In the genomic region with DNA sequence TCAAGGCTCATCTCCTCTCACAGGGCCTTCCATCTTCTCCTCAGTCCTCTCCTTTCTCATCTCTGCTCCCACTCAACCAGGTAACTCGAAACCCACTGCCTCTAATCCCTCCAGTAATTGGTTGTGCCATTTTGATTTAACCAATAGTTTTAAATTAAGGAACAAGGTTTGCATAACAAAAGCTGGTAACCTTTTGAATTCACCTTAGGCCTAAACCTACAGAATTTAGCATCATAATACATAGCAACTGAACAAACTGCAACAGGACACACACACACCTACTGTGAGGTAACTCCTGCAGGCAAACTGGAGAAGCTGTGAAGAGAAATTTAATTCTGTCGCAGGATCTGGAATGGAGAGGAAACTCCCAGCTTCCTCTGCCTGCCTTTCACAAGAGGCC, we compare ENCODE assay signal across 21 mouse cellular contexts.
A peak's percentile ranks its signal among the peaks of the same experiment; 100 is the strongest.
DNase-seq lines count a peak whose midpoint lies in the region; ATAC-seq and TF ChIP-seq lines count a peak whose summit lies in the region.
"Had no signal": no experiment of that assay in that cellular context is flagged by ENCODE, and none has a peak within 500 bp of the region (broad histone marks: within the 10 kb centered on the region; RNA-seq: fewer than 3 reads in every experiment).

No protein-coding gene starts in this region.

- no peaks in the 10 kb centered on the region for H3K9me3 ChIP-seq in midbrain, embryonic 11.5 days (ENCODE audit: control insufficient read depth, low read length)
- no peaks in the 10 kb centered on the region for H3K9me3 ChIP-seq in midbrain, embryonic 16.5 days (replicated peaks; ENCODE audit: control insufficient read depth, low read length, poor library complexity, severe bottlenecking)
- H3K9me3 ChIP-seq in ES-E14 (ENCODE audit: control insufficient read depth, insufficient read depth, low read depth, low read length): no peaks in the 10 kb centered on the region
- H3K9me3 ChIP-seq: embryonic facial prominence, embryonic 10.5 days; embryonic facial prominence, embryonic 12.5 days; forebrain, embryonic 13.5 days; forebrain, embryonic 15.5 days had no signal

- H3K4me3 ChIP-seq in midbrain, embryonic 11.5 days (ENCODE audit: low read depth, low read length): no peak overlapping the region
- H3K4me3 ChIP-seq in midbrain, embryonic 16.5 days (ENCODE audit: low read depth, low read length): no peak overlapping the region
- H3K4me3 ChIP-seq in ES-E14 (ENCODE audit: insufficient read depth in 1 of 2, low read depth in 1 of 2, low read length in 2 of 2, poor library complexity in 1 of 2, severe bottlenecking in 1 of 2): no peak overlapping the region
- H3K4me3 ChIP-seq: embryonic facial prominence, embryonic 10.5 days; embryonic facial prominence, embryonic 12.5 days; forebrain, embryonic 13.5 days; forebrain, embryonic 15.5 days had no signal

- no peak overlapping the region for H3K27ac ChIP-seq in midbrain, embryonic 11.5 days (ENCODE audit: low read depth, low read length)
- H3K27ac ChIP-seq in midbrain, embryonic 16.5 days (ENCODE audit: low read length): no peak overlapping the region
- peak overlapping the region; percentile 57; the same call in 1 of the 2 replicates for H3K27ac ChIP-seq in ES-E14 (ENCODE audit: insufficient read depth, low read depth, low read length, poor library complexity, severe bottlenecking)
- H3K27ac ChIP-seq: embryonic facial prominence, embryonic 10.5 days; embryonic facial prominence, embryonic 12.5 days; forebrain, embryonic 13.5 days; forebrain, embryonic 15.5 days had no signal

- no peaks in the 10 kb centered on the region for H3K27me3 ChIP-seq in midbrain, embryonic 11.5 days (ENCODE audit: control insufficient read depth, insufficient read depth, low read length)
- H3K27me3 ChIP-seq in midbrain, embryonic 16.5 days (ENCODE audit: control insufficient read depth, insufficient read depth, low read depth, low read length): no peaks in the 10 kb centered on the region
- H3K27me3 ChIP-seq: CH12.LX; embryonic facial prominence, embryonic 12.5 days; forebrain, embryonic 13.5 days; forebrain, embryonic 15.5 days had no signal

- WGBS in midbrain, embryonic 11.5 days: 65% methylated on average over 2 of the region's 2 CpGs
- WGBS in midbrain, embryonic 16.5 days: 57% methylated on average over 2 of the region's 2 CpGs

- in situ Hi-C loops in ES-E14 (cut with MboI; ENCODE audit: low sequenced_read_pairs in 2 of 2, unreplicated experiment in 2 of 2): no loop called here

- peak; percentile 28 for DNase-seq in midbrain, embryonic 11.5 days (ENCODE audit: low spot score, missing footprints)
- no peak for DNase-seq in ES-E14 (ENCODE audit: low read depth, low spot score)
- DNase-seq in ZHBTc4 (ENCODE audit: low read depth, low spot score): peak; percentile 73
- DNase-seq in right cerebral cortex, adult 2 months (ENCODE audit: low spot score in 2 of 2): no peak
- DNase-seq: adrenal gland, adult 8-10 months; adrenal gland, postnatal 14 days; adrenal gland, postnatal 36 days; cerebellum, adult 11-12 months; cerebellum, adult 2 months; cerebellum, adult 9-10 months; cerebellum, postnatal 10 days; cerebellum, postnatal 25 days; forebrain, postnatal 0 days had no signal

- no peak overlapping the region for H3K4me2 ChIP-seq in midbrain, embryonic 11.5 days
- H3K4me2 ChIP-seq in midbrain, embryonic 16.5 days (ENCODE audit: low read length): no peak overlapping the region
- H3K4me2 ChIP-seq: embryonic facial prominence, embryonic 12.5 days; forebrain, embryonic 13.5 days; forebrain, embryonic 15.5 days had no signal

- H3K36me3 ChIP-seq in midbrain, embryonic 11.5 days (ENCODE audit: control insufficient read depth, insufficient read depth, low read length): no peaks in the 10 kb centered on the region
- H3K36me3 ChIP-seq in midbrain, embryonic 16.5 days (ENCODE audit: control insufficient read depth, insufficient read depth, low read length): no peaks in the 10 kb centered on the region
- H3K36me3 ChIP-seq in ES-E14 (ENCODE audit: control insufficient read depth, insufficient read depth, low read length, poor library complexity, severe bottlenecking): no peaks in the 10 kb centered on the region
- H3K36me3 ChIP-seq: embryonic facial prominence, embryonic 10.5 days; embryonic facial prominence, embryonic 12.5 days; forebrain, embryonic 15.5 days had no signal

- H3K9ac ChIP-seq in midbrain, embryonic 11.5 days (ENCODE audit: low read length): no peak overlapping the region
- no peak overlapping the region for H3K9ac ChIP-seq in midbrain, embryonic 16.5 days (ENCODE audit: low read depth, low read length)
- H3K9ac ChIP-seq in ES-E14 (ENCODE audit: insufficient read depth, low read depth, low read length, poor library complexity, severe bottlenecking): no peak overlapping the region
- H3K9ac ChIP-seq: embryonic facial prominence, embryonic 12.5 days; forebrain, embryonic 13.5 days; forebrain, embryonic 15.5 days; forebrain, postnatal 0 days had no signal

- ATAC-seq in midbrain, embryonic 11.5 days (ENCODE audit: low FRiP score): no peak
- no peak for ATAC-seq in midbrain, embryonic 16.5 days
- ATAC-seq in activated CD4-positive, CD25-positive, alpha-beta regulatory T cell, adult 4 months: no peak
- ATAC-seq: CD4-positive, CD25-positive, alpha-beta regulatory T cell, adult 4 months; forebrain, embryonic 13.5 days; forebrain, embryonic 15.5 days; forebrain, postnatal 0 days had no signal

- no peaks in the 10 kb centered on the region for H3K4me1 ChIP-seq in midbrain, embryonic 11.5 days (ENCODE audit: control insufficient read depth, insufficient read depth, low read length)
- H3K4me1 ChIP-seq in midbrain, embryonic 16.5 days (ENCODE audit: control insufficient read depth, insufficient read depth, low read length): peaks cover 2% of the 10 kb centered on the region; the same call in 1 of the 2 replicates
- H3K4me1 ChIP-seq in ES-E14 (ENCODE audit: control insufficient read depth in 2 of 2, insufficient read depth in 2 of 2, low read length in 2 of 2, poor library complexity in 1 of 2): peaks cover 3 to 11% of the 10 kb centered on the region in 2 experiments; a peak in 3 of 4 replicates
- H3K4me1 ChIP-seq: embryonic facial prominence, embryonic 12.5 days; forebrain, embryonic 13.5 days; forebrain, embryonic 15.5 days had no signal

TF ChIP-seq in ES-E14, 5 proteins besides CTCF, POLR2A, EP300 and RAD21:
- no peak for TF ChIP-seq CHD2 (IDR thresholded peaks at IDR 0.05; ENCODE audit: low read depth, low read length)
- no peak for TF ChIP-seq MAFK (IDR thresholded peaks at IDR 0.05; ENCODE audit: insufficient read depth, low read depth, low read length)
- no peak for TF ChIP-seq HCFC1 (IDR thresholded peaks at IDR 0.05; ENCODE audit: borderline replicate concordance, insufficient read depth, low read length)
- TF ChIP-seq ZC3H11A (IDR thresholded peaks at IDR 0.05; ENCODE audit: borderline replicate concordance, low read depth, low read length): no peak
- no peak for TF ChIP-seq ZNF384 (IDR thresholded peaks at IDR 0.05; ENCODE audit: low read depth, low read length)

Comparison
In these comparisons a context has a peak if more than half of its experiments do, and no peak if none do; other contexts are left out.
1. DNase-seq: peak in midbrain, embryonic 11.5 days (single experiment) and ZHBTc4 (single experiment); none in ES-E14 (single experiment) and right cerebral cortex, adult 2 months (0 of 2).